Mouse (Mus musculus) erythroblast, adult 5-6 weeks (primary cell): Measurements from ENCODE around the gene Phlpp1. TPM values are rescaled to one million over a fixed set of nuclear protein-coding genes. Genes with fewer than 3 reads are reported as not detected.

Experiments used
- ATAC-seq: replicated peaks from 2 replicates; pipeline ENCODE4 v1.8.0; 2016; ENCODE audit warnings: moderate number of reproducible peaks, mild to moderate bottlenecking, moderate TSS enrichment, inconsistent platforms; ENCODE audit not compliant: poor library complexity, low FRiP score, severe bottlenecking
- total RNA-seq, 2 experiments: library from RNA; stranded (forward) in 1 of 2; stranded (reverse) in 1 of 2; fragments of 150-400 nt in 1 of 2; fragments of 200-764, 138-1000 nt in 1 of 2; gene quantifications; 2 replicates each; pipeline versions ENCODE4 v1.2.3 to v1.2.4; 2015 to 2017; ENCODE audit warnings: low replicate concordance in 2 of 2

Phlpp1 gene
- total RNA-seq, 2 experiments from 2014 or later, result 0.96 to 1.1 TPM

GRCm38 (mm10) chr1:106425128-106425936 lies 253.8 kb downstream of the Phlpp1 start:
- ATAC-seq, result no peak

- no peak for ATAC-seq
These were observed 256.6 kb downstream of the Phlpp1 start for GRCm38 (mm10) chr1:106428170-106428569.

- no peak for ATAC-seq
These were observed 257.0 kb downstream of the Phlpp1 start for GRCm38 (mm10) chr1:106428580-106428979.

GRCm38 (mm10) chr1:106433580-106433979 lies 262.0 kb downstream of the Phlpp1 start:
- no peak for ATAC-seq

Other genes with a start within 250 kb of the Phlpp1 start
- 4.2 and 15.7 TPM in 2 replicates for gene Zcchc2, start 181.3 kb upstream of the Phlpp1 start, total RNA-seq (2015; ENCODE audit: low replicate concordance)
- gene Zcchc2, start 181.3 kb upstream of the Phlpp1 start, total RNA-seq (2017; ENCODE audit: low replicate concordance), result 2.8 and 3.2 TPM in 2 replicates